Mouse (Mus musculus): ENCODE measurements at regions not wholly inside any gene's neighbourhood (a gene's known extent, or its start where the extent isn't known, plus 50 kb on each side); places are given as distances from the start of the nearest gene placed in this dataset.

- DNase-seq (ENCODE audit: inconsistent ontology term) = no peak
These were observed 595.0 kb upstream of the Apob start for GRCm38 (mm10) chr12:7382455-7382854.

- DNase-seq (ENCODE audit: inconsistent ontology term) = peak; percentile 64
These were observed 573.6 kb upstream of the Apob start for GRCm38 (mm10) chr12:7403800-7404199.

GRCm38 (mm10) chr12:7411810-7412209, 565.6 kb upstream of the Apob start:
- no peak for DNase-seq (ENCODE audit: inconsistent ontology term)

- DNase-seq (ENCODE audit: inconsistent ontology term) = no peak
These were observed 557.2 kb upstream of the Apob start for GRCm38 (mm10) chr12:7420276-7420675.

GRCm38 (mm10) chr12:7421826-7422540, 555.5 kb upstream of the Apob start:
- DNase-seq (ENCODE audit: inconsistent ontology term) = no peak

- DNase-seq (ENCODE audit: inconsistent ontology term) = no peak
These were observed 546.5 kb upstream of the Apob start for GRCm38 (mm10) chr12:7430981-7431380.

GRCm38 (mm10) chr12:7445238-7445637, 532.2 kb upstream of the Apob start:
- DNase-seq (ENCODE audit: inconsistent ontology term) = no peak

- peak; percentile 66 for DNase-seq (ENCODE audit: inconsistent ontology term)
These were observed 526.9 kb upstream of the Apob start for GRCm38 (mm10) chr12:7450506-7450905.

GRCm38 (mm10) chr12:7457036-7457435, 520.4 kb upstream of the Apob start:
- no peak for DNase-seq (ENCODE audit: inconsistent ontology term)

GRCm38 (mm10) chr12:7457544-7457943, 519.9 kb upstream of the Apob start:
- no peak for DNase-seq (ENCODE audit: inconsistent ontology term)

- no peak for DNase-seq (ENCODE audit: inconsistent ontology term)
These were observed 512.5 kb upstream of the Apob start for GRCm38 (mm10) chr12:7464947-7465346.

- DNase-seq (ENCODE audit: inconsistent ontology term) = no peak
These were observed 464.7 kb upstream of the Apob start for GRCm38 (mm10) chr12:7512579-7513248.

- no peak for DNase-seq (ENCODE audit: inconsistent ontology term)
These were observed 440.1 kb upstream of the Apob start for GRCm38 (mm10) chr12:7537389-7537788.

GRCm38 (mm10) chr12:7543281-7543981, 434.0 kb upstream of the Apob start:
- peak; percentile 4 for DNase-seq (ENCODE audit: inconsistent ontology term)

GRCm38 (mm10) chr12:7548759-7549158, 428.7 kb upstream of the Apob start:
- DNase-seq (ENCODE audit: inconsistent ontology term) = no peak

GRCm38 (mm10) chr12:7560245-7560644, 417.2 kb upstream of the Apob start:
- DNase-seq (ENCODE audit: inconsistent ontology term) = no peak

- no peak for DNase-seq (ENCODE audit: inconsistent ontology term)
These were observed 401.4 kb upstream of the Apob start for GRCm38 (mm10) chr12:7576081-7576480.

GRCm38 (mm10) chr12:7587501-7587900, 389.9 kb upstream of the Apob start:
- DNase-seq (ENCODE audit: inconsistent ontology term) = no peak

- no peak for DNase-seq (ENCODE audit: inconsistent ontology term)
These were observed 366.0 kb upstream of the Apob start for GRCm38 (mm10) chr12:7611272-7612092.

- DNase-seq (ENCODE audit: inconsistent ontology term) = peak; percentile 75
These were observed 340.9 kb upstream of the Apob start for GRCm38 (mm10) chr12:7636417-7637175.

GRCm38 (mm10) chr12:7637629-7638028, 339.8 kb upstream of the Apob start:
- no peak for DNase-seq (ENCODE audit: inconsistent ontology term)

All from Muller cell, postnatal 12 days (primary cell).